Mouse (Mus musculus) testis, adult 2 months (tissue): ENCODE data around the gene Lrch1.

Source experiments
- CTCF ChIP-seq: fragments of 200-500 bp; IDR thresholded peaks from 2 replicates; pipeline ENCODE4 v1.5.1; 2012; ENCODE audit warnings: low read depth, mild to moderate bottlenecking, inconsistent platforms, low read length, moderate library complexity; ENCODE audit not compliant: control insufficient read depth, insufficient read depth, insufficient replicate concordance
- POLR2A ChIP-seq: fragments of 200-500 bp; IDR thresholded peaks from 2 replicates; pipeline ENCODE4 v1.6.1; 2012; ENCODE audit warnings: low read depth, mild to moderate bottlenecking, inconsistent platforms, low read length, moderate library complexity; ENCODE audit not compliant: control insufficient read depth

- TF ChIP-seq CTCF (no peak), POLR2A (no peak)
Measured at GRCm38 (mm10) chr14:74905990-74906389, 41.7 kb downstream of the Lrch1 start.
